Mouse (Mus musculus) thymus, postnatal 4 days (tissue): ENCODE measurements around the gene Robo1.

Experiments
- DNase-seq: peaks from one replicate; pipeline ENCODE4 v3.0.0; 2021

Robo1 gene

GRCm38 (mm10) chr16:73014544-73014943 is 706.4 kb downstream of the Robo1 start:
- no peak for DNase-seq

GRCm38 (mm10) chr16:73015976-73016375 is 707.9 kb downstream of the Robo1 start:
- DNase-seq, result no peak

GRCm38 (mm10) chr16:73016801-73017200 is 708.7 kb downstream of the Robo1 start:
- DNase-seq, result no peak

- no peak for DNase-seq
These were observed 716.2 kb downstream of the Robo1 start for GRCm38 (mm10) chr16:73024326-73024725.

- DNase-seq, result no peak
These were observed 719.6 kb downstream of the Robo1 start for GRCm38 (mm10) chr16:73027692-73028091.

GRCm38 (mm10) chr16:73030999-73031398 is 722.9 kb downstream of the Robo1 start:
- DNase-seq, result no peak

- DNase-seq, result no peak
These were observed 727.3 kb downstream of the Robo1 start for GRCm38 (mm10) chr16:73035210-73035985.

- no peak for DNase-seq
These were observed 730.4 kb downstream of the Robo1 start for GRCm38 (mm10) chr16:73038552-73038951.

- DNase-seq, result no peak
These were observed 754.4 kb downstream of the Robo1 start for GRCm38 (mm10) chr16:73062461-73062860.

GRCm38 (mm10) chr16:73067782-73068181 is 759.7 kb downstream of the Robo1 start:
- no peak for DNase-seq

- DNase-seq, result no peak
These were observed 763.9 kb downstream of the Robo1 start for GRCm38 (mm10) chr16:73072047-73072446.

GRCm38 (mm10) chr16:73072883-73073282 is 764.8 kb downstream of the Robo1 start:
- no peak for DNase-seq

- DNase-seq, result no peak
These were observed 774.3 kb downstream of the Robo1 start for GRCm38 (mm10) chr16:73082420-73082819.

GRCm38 (mm10) chr16:73083077-73083476 is 775.0 kb downstream of the Robo1 start:
- DNase-seq, result no peak
